Mouse (Mus musculus): Measurements from ENCODE around the gene Peg10. TPM values are rescaled to one million over a fixed set of nuclear protein-coding genes. Genes with fewer than 3 reads are reported as not detected.

Peg10 gene
- polyA plus RNA-seq, 1 experiment from 2014 or later, result 9.8 TPM

DNA sequence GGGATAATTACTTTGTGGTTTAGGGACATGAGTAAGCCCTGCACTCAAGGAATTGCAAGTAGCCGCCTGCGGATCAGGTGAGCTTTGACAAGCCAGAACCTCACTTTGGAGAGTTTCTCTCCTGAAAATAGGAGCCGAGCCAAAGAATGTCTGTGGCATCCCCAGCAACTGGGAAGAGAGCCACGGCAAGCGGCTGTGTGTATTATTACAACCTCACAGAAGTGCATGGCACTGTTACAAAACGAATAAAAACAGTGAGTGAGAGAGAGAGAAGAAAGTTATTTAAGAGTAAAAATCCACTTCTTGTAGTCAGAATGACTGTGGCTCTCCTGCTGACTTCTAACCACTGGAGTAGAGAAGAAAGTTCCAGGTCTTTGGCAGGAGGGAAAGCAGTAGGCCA, 6.6 kb upstream of the Peg10 start:
- Histone ChIP-seq H3K36me3 (ENCODE audit: control insufficient read depth, insufficient read depth, low read length) (no peaks in the 10 kb centered on the region), H3K27me3 (replicated peaks; ENCODE audit: control insufficient read depth, insufficient read depth, low read length) (no peaks in the 10 kb centered on the region), H3K4me1 (ENCODE audit: control insufficient read depth, insufficient read depth, low read length) (peaks cover 43% of the 10 kb centered on the region), H3K9me3 (replicated peaks; ENCODE audit: control insufficient read depth, low read length) (no peaks in the 10 kb centered on the region), H3K27ac (ENCODE audit: low read depth, low read length) (peak overlapping the region; percentile 27; the same call in 1 of the 2 replicates), H3K9ac (ENCODE audit: low read length) (no peak overlapping the region), H3K4me2 (ENCODE audit: low read length) (peak overlapping the region; percentile 32), H3K4me3 (ENCODE audit: low read depth, low read length) (no peak overlapping the region)
- peak; percentile 92 for DNase-seq (ENCODE audit: low spot score)
- peak; percentile 40 for ATAC-seq
- WGBS, result 4% methylated on average over 6 of the region's 6 CpGs

DNA sequence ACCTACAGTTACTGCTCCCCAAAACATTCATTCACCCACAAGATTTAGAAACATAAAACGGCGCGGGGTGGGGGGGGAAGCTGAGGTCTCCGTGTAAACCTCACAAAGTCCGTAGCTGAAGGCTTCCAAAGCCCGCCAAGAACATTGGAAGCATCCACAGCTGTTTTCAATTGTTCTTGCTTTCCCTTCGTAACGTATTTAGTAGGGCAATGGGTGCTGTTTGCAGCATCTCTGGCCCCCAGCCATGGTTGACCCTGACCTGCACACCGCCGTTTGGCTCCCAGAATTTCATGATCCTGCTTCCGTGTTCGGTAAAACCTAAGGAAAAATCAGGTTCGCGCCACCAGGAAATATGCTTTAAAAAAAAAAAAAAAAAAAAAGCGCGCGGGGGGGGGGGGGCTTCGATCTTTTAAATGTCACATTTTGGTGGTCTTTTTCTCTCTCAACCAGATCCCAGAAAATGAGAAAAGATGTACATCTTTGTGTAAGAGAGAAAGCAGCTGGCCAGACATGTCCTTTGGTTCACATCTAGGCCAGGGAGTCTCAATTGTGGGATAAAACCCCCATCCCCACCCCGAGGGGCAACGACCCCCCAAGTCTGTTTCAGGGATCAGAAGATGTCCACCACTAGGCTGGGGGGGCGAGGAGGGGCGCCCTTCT, 940 bp upstream of the Peg10 start:
- Histone ChIP-seq H3K9ac (ENCODE audit: low read length) (peak overlapping the region; percentile 77), H3K27ac (ENCODE audit: low read depth, low read length) (peak overlapping the region; percentile 83), H3K4me1 (ENCODE audit: control insufficient read depth, insufficient read depth, low read length) (peaks cover 9% of the 10 kb centered on the region), H3K27me3 (replicated peaks; ENCODE audit: control insufficient read depth, insufficient read depth, low read length) (no peaks in the 10 kb centered on the region), H3K9me3 (replicated peaks; ENCODE audit: control insufficient read depth, low read length) (peaks cover 6% of the 10 kb centered on the region; the same call in 1 of the 2 replicates), H3K4me3 (ENCODE audit: low read depth, low read length) (peak overlapping the region; percentile 48), H3K36me3 (ENCODE audit: control insufficient read depth, insufficient read depth, low read length) (no peaks in the 10 kb centered on the region), H3K4me2 (ENCODE audit: low read length) (peak overlapping the region; percentile 56)
- ATAC-seq (no peak), DNase-seq (ENCODE audit: low spot score) (no peak)
- WGBS, result 54% methylated on average over 22 of the region's 22 CpGs

DNA sequence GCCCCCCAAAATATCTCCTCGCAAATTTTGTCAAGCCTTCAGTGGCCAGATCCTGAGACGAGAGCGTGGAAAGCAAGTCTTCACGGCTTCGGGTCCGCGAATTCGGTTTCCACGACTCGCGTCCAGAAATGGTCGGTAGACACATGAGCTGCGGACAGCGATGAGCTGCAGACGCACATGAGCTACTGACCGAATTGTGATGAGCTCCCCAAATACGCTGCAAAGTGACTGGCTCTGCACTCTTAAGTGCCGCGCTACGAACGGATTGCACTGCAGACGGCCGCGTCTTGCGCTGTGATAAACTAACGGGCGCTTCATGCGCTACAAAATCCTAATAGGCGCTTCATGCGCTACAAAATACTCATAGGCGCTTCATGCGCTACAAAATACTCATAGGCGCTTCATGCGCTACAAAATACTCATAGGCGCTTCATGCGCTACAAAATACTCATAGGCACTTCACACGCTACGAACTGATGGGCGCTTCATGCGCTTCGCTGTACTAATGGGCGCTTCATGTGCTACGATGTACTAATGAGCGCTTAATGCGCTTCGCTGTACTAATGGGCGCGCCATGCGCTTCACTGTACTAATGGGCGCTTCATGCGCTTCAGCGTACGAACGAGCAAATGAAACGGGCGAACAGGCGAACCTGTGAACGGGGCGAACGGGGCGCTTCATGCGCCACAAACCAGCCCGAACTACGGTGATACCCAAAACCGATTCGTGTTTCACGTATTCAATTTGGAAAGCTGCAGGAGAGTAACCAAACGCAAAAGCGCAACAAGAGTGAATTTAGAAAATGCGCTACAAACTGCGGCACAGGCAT, 785 bp downstream of the Peg10 start:
- Histone ChIP-seq H3K4me1 (ENCODE audit: control insufficient read depth, insufficient read depth, low read length) (peaks cover 2% of the 10 kb centered on the region; the same call in 1 of the 2 replicates), H3K4me2 (ENCODE audit: low read length) (peak overlapping the region; percentile 57), H3K9ac (ENCODE audit: low read length) (peak overlapping the region; percentile 44; the same call in 1 of the 2 replicates), H3K27me3 (replicated peaks; ENCODE audit: control insufficient read depth, insufficient read depth, low read length) (no peaks in the 10 kb centered on the region), H3K4me3 (ENCODE audit: low read depth, low read length) (peak overlapping the region; percentile 31), H3K27ac (ENCODE audit: low read depth, low read length) (peak overlapping the region; percentile 11; the same call in 1 of the 2 replicates), H3K36me3 (ENCODE audit: control insufficient read depth, insufficient read depth, low read length) (no peaks in the 10 kb centered on the region), H3K9me3 (replicated peaks; ENCODE audit: control insufficient read depth, low read length) (peaks cover 6% of the 10 kb centered on the region; the same call in 1 of the 2 replicates)
- WGBS, result 51% methylated on average over 71 of the region's 71 CpGs
- ATAC-seq (peak; percentile 53), DNase-seq (ENCODE audit: low spot score) (peak; percentile 91)

DNA sequence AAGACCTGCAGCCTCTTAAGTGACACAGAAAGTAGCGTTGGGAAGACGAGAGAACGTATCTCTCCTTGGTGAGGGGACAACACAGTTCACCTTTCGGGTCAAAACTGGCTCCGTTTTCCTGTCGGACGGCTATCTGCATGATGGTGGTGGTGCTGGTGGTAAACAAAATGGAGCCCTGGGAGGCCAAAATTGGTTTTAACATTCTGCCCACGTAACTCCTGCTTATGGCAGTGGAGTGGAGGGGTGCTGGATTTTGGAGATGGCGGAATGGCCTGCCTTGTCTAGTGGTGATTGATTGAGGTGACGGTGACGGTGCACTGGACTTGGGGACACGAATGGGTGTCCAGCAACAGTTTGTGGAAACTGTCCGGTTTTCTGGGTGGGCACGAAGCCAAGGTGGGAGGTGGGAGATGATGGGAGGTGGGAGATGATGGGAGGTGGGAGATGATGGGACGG, 1.4 kb downstream of the Peg10 start:
- 53% methylated on average over 15 of the region's 15 CpGs for WGBS
- ATAC-seq, result peak; percentile 13
- H3K27ac ChIP-seq (ENCODE audit: low read depth, low read length), result peak overlapping the region; percentile 11; the same call in 1 of the 2 replicates
- peaks cover 6% of the 10 kb centered on the region; the same call in 1 of the 2 replicates for H3K9me3 ChIP-seq (replicated peaks; ENCODE audit: control insufficient read depth, low read length)
- no peaks in the 10 kb centered on the region for H3K36me3 ChIP-seq (ENCODE audit: control insufficient read depth, insufficient read depth, low read length)
- peak; percentile 65 for DNase-seq (ENCODE audit: low spot score)
- H3K4me1 ChIP-seq (ENCODE audit: control insufficient read depth, insufficient read depth, low read length), result no peaks in the 10 kb centered on the region
- peak overlapping the region; percentile 37; the same call in 1 of the 2 replicates for H3K9ac ChIP-seq (ENCODE audit: low read length)
- peak overlapping the region; percentile 31 for H3K4me3 ChIP-seq (ENCODE audit: low read depth, low read length)
- H3K4me2 ChIP-seq (ENCODE audit: low read length), result peak overlapping the region; percentile 57
- H3K27me3 ChIP-seq (replicated peaks; ENCODE audit: control insufficient read depth, insufficient read depth, low read length), result no peaks in the 10 kb centered on the region

DNA sequence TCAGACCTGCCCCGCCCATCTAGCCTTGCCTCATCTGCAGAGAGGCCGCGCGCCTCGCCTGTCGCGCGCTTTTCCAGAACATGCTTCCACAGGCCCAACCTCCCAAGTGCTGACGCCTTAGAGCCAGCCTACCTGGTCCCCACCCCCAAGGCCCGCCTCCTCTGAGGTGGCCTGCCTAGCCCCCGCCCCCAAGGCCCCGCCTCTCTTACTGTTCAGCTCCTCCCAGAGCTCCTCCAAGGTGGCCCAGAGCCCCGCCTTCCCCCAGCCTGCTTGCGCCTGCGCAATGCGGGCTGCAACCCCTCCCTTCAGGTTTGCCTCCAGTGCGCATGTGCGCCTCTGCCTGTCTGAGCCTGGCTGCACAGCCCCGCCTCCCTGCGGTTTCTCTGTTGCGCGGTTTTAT, 2.0 kb downstream of the Peg10 start:
- WGBS, result 54% methylated on average over 22 of the region's 22 CpGs
- Histone ChIP-seq H3K4me3 (ENCODE audit: low read depth, low read length) (peak overlapping the region; percentile 31), H3K9ac (ENCODE audit: low read length) (no peak overlapping the region), H3K4me1 (ENCODE audit: control insufficient read depth, insufficient read depth, low read length) (no peaks in the 10 kb centered on the region), H3K27ac (ENCODE audit: low read depth, low read length) (no peak overlapping the region), H3K36me3 (ENCODE audit: control insufficient read depth, insufficient read depth, low read length) (no peaks in the 10 kb centered on the region), H3K9me3 (replicated peaks; ENCODE audit: control insufficient read depth, low read length) (peaks cover 6% of the 10 kb centered on the region; the same call in 1 of the 2 replicates), H3K27me3 (replicated peaks; ENCODE audit: control insufficient read depth, insufficient read depth, low read length) (no peaks in the 10 kb centered on the region), H3K4me2 (ENCODE audit: low read length) (peak overlapping the region; percentile 57)
- ATAC-seq (peak; percentile 90), DNase-seq (ENCODE audit: low spot score) (peak; percentile 95)

DNA sequence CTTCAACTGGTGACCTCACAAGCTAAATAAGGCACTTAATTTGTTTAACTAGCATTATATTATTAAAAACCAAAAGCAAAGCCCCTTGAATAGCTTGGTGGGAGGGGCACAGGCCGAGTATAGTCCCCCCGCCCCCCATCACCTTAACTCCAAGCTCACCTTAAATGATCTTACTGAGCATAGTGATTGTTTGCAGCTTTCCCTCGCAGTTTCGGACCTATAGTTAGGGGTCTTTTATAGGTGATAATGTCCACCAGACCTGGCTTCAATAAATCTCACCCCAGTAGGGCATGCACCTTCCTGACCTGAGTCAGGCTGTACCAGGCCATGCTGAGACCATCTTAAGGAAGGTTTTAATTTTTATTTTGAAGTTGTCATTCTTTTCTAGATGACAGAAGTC, 4.2 kb downstream of the Peg10 start:
- H3K36me3 ChIP-seq (ENCODE audit: control insufficient read depth, insufficient read depth, low read length), result 0 out of 2 replicates have a peak, but pooled peaks cover under 1% of the 10 kb centered on the region
- H3K4me2 ChIP-seq (ENCODE audit: low read length), result no peak overlapping the region
- no peak overlapping the region for H3K27ac ChIP-seq (ENCODE audit: low read depth, low read length)
- DNase-seq (ENCODE audit: low spot score) (no peak), ATAC-seq (no peak)
- H3K9me3 ChIP-seq (replicated peaks; ENCODE audit: control insufficient read depth, low read length), result peaks cover 13% of the 10 kb centered on the region; the same call in 1 of the 2 replicates
- H3K4me1 ChIP-seq (ENCODE audit: control insufficient read depth, insufficient read depth, low read length), result no peaks in the 10 kb centered on the region
- no peaks in the 10 kb centered on the region for H3K27me3 ChIP-seq (replicated peaks; ENCODE audit: control insufficient read depth, insufficient read depth, low read length)
- 83% methylated on average over 4 of the region's 4 CpGs for WGBS
- no peak overlapping the region for H3K4me3 ChIP-seq (ENCODE audit: low read depth, low read length)
- H3K9ac ChIP-seq (ENCODE audit: low read length), result no peak overlapping the region

DNA sequence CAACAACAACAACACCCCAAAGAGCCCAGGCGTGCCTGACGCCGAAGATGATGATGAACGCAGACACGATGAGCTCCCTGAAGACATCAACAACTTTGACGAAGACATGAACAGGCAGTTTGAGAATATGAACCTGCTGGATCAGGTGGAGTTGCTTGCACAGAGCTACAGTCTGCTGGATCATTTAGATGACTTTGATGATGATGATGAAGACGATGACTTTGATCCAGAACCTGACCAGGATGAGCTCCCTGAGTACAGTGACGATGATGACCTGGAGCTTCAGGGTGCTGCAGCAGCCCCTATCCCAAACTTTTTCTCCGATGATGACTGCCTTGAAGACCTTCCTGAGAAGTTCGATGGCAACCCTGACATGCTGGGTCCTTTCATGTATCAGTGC, 7.2 kb downstream of the Peg10 start:
- ATAC-seq, result no peak
- Histone ChIP-seq H3K9ac (ENCODE audit: low read length) (no peak overlapping the region), H3K4me1 (ENCODE audit: control insufficient read depth, insufficient read depth, low read length) (no peaks in the 10 kb centered on the region), H3K27me3 (replicated peaks; ENCODE audit: control insufficient read depth, insufficient read depth, low read length) (no peaks in the 10 kb centered on the region), H3K4me3 (ENCODE audit: low read depth, low read length) (no peak overlapping the region), H3K27ac (ENCODE audit: low read depth, low read length) (no peak overlapping the region), H3K36me3 (ENCODE audit: control insufficient read depth, insufficient read depth, low read length) (0 out of 2 replicates have a peak, but pooled peaks cover 3% of the 10 kb centered on the region), H3K9me3 (replicated peaks; ENCODE audit: control insufficient read depth, low read length) (peaks cover 7% of the 10 kb centered on the region; the same call in 1 of the 2 replicates), H3K4me2 (ENCODE audit: low read length) (no peak overlapping the region)
- WGBS, result 96% methylated on average over 10 of the region's 10 CpGs
- no peak for DNase-seq (ENCODE audit: low spot score)

DNA sequence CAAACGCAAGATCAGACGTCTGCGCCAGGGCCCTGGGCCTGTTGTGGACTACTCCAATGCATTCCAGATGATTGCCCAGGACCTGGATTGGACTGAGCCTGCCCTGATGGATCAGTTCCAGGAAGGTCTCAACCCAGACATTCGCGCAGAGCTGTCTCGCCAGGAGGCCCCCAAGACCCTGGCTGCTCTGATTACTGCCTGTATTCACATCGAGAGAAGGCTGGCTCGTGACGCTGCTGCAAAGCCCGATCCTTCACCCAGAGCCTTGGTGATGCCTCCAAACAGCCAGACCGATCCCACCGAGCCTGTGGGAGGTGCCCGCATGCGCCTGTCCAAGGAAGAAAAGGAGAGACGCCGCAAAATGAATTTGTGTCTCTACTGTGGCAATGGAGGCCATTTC, 7.8 kb downstream of the Peg10 start:
- Histone ChIP-seq H3K4me3 (ENCODE audit: low read depth, low read length) (no peak overlapping the region), H3K9me3 (replicated peaks; ENCODE audit: control insufficient read depth, low read length) (peaks cover 7% of the 10 kb centered on the region; the same call in 1 of the 2 replicates), H3K4me1 (ENCODE audit: control insufficient read depth, insufficient read depth, low read length) (no peaks in the 10 kb centered on the region), H3K4me2 (ENCODE audit: low read length) (no peak overlapping the region), H3K27ac (ENCODE audit: low read depth, low read length) (no peak overlapping the region), H3K27me3 (replicated peaks; ENCODE audit: control insufficient read depth, insufficient read depth, low read length) (no peaks in the 10 kb centered on the region), H3K36me3 (ENCODE audit: control insufficient read depth, insufficient read depth, low read length) (0 out of 2 replicates have a peak, but pooled peaks cover 3% of the 10 kb centered on the region), H3K9ac (ENCODE audit: low read length) (no peak overlapping the region)
- 96% methylated on average over 16 of the region's 16 CpGs for WGBS
- DNase-seq (ENCODE audit: low spot score) (no peak), ATAC-seq (no peak)
